Mouse (Mus musculus) E14TG2a.4 (cell line): ENCODE data around the gene Pkn2.

Source experiments
- CTCF ChIP-seq: conservative IDR thresholded peaks from 2 replicates; pipeline ENCODE4 v1.5.1; 2014; ENCODE audit warnings: low read length
- NANOG ChIP-seq: IDR thresholded peaks from 2 replicates; pipeline ENCODE4 v1.6.1; 2014; ENCODE audit warnings: borderline replicate concordance, low read length, mixed read lengths
- POU5F1 ChIP-seq: IDR thresholded peaks from 2 replicates; pipeline ENCODE4 v1.6.1; 2014; ENCODE audit warnings: low read length, borderline replicate concordance

- TF ChIP-seq CTCF, result no peak
- TF ChIP-seq NANOG, result no peak
- no peak for TF ChIP-seq POU5F1
These were observed 95.3 kb downstream of the Pkn2 start for GRCm38 (mm10) chr3:142786423-142787072.
